Mouse (Mus musculus) liver (tissue): ENCODE data around the gene Clec2h.
A peak's percentile ranks its signal among the peaks of the same experiment; 100 is the strongest.
"Not testable (repeated sequence)": the region's sequence is repeated elsewhere in the genome, so short reads cannot be mapped to it uniquely, and the experiment has no call there.

Source experiments
- DNase-seq: peaks from one replicate; pipeline ENCODE4 v3.0.0-alpha.2; 2020; ENCODE audit warnings: mixed read lengths

The Clec2h gene

GRCm38 (mm10) chr6:128662206-128662605 is at the start of gene Clec2h:
Clec2h (plus strand) TSS chr6:128662385.
- no peak for DNase-seq

GRCm38 (mm10) chr6:128622733-128623132 is 39.5 kb upstream of the Clec2h start:
- no peak for DNase-seq

GRCm38 (mm10) chr6:128623433-128623832 is 38.8 kb upstream of the Clec2h start, which contains the start of gene Klrb1a:
Klrb1a (minus strand) TSS chr6:128623533.
- DNase-seq = not testable (repeated sequence)

- no peak for DNase-seq
These were observed 37.8 kb upstream of the Clec2h start for GRCm38 (mm10) chr6:128624425-128624824.

GRCm38 (mm10) chr6:128625246-128625645 is 36.9 kb upstream of the Clec2h start:
- not testable (repeated sequence) for DNase-seq

GRCm38 (mm10) chr6:128629771-128630739 is 32.1 kb upstream of the Clec2h start:
- peak; percentile 36 for DNase-seq

- not testable (repeated sequence) for DNase-seq
These were observed 31.0 kb upstream of the Clec2h start for GRCm38 (mm10) chr6:128630912-128631905.

- DNase-seq = no peak
These were observed 21.5 kb upstream of the Clec2h start for GRCm38 (mm10) chr6:128640673-128641072.

GRCm38 (mm10) chr6:128641116-128641716 is 21.0 kb upstream of the Clec2h start:
- no peak for DNase-seq

GRCm38 (mm10) chr6:128643999-128644398 is 18.2 kb upstream of the Clec2h start:
- no peak for DNase-seq

GRCm38 (mm10) chr6:128644694-128645093 is 17.5 kb upstream of the Clec2h start:
- not testable (repeated sequence) for DNase-seq

- not testable (repeated sequence) for DNase-seq
These were observed 16.5 kb upstream of the Clec2h start for GRCm38 (mm10) chr6:128645708-128646107.

- DNase-seq = no peak
These were observed 12.5 kb upstream of the Clec2h start for GRCm38 (mm10) chr6:128649681-128650080.

GRCm38 (mm10) chr6:128650187-128650586 is 12.0 kb upstream of the Clec2h start:
- DNase-seq = no peak

GRCm38 (mm10) chr6:128650827-128651226 is 11.4 kb upstream of the Clec2h start:
- DNase-seq = not testable (repeated sequence)

- DNase-seq = no peak
These were observed 9.2 kb upstream of the Clec2h start for GRCm38 (mm10) chr6:128652938-128653337.

GRCm38 (mm10) chr6:128661249-128661648 is 936 bp upstream of the Clec2h start:
- DNase-seq = no peak

- no peak for DNase-seq
These were observed 7.8 kb downstream of the Clec2h start for GRCm38 (mm10) chr6:128669936-128670335.

GRCm38 (mm10) chr6:128679574-128679973 is 17.4 kb downstream of the Clec2h start:
- no peak for DNase-seq

GRCm38 (mm10) chr6:128701691-128702090 is 39.5 kb downstream of the Clec2h start:
- no peak for DNase-seq

GRCm38 (mm10) chr6:128722959-128723358 is 60.8 kb downstream of the Clec2h start, which contains the start of gene Klrb1:
Klrb1 (minus strand) TSS chr6:128723059.
- no peak for DNase-seq
